Mouse (Mus musculus) intestine, embryonic 15.5 days (tissue): ENCODE measurements around the gene Nckap5. TPM values are rescaled to one million over a fixed set of nuclear protein-coding genes. Genes with fewer than 3 reads are reported as not detected.

Source experiments
- ATAC-seq: fragments of 200-750 bp; cut with Nextera tagmentation; 2 replicates; pipeline ENCODE4 v1.8.0; 2017; ENCODE audit warnings: moderate TSS enrichment, moderate library complexity
- H3K27ac ChIP-seq: fragments of 300-500 bp; sonication (generic); 2 replicates; pipeline ENCODE4 v1.5.1; 2015; ENCODE audit warnings: mild to moderate bottlenecking, inconsistent platforms
- H3K27me3 ChIP-seq: fragments of 300-500 bp; sonication (generic); replicated peaks from 2 replicates; pipeline ENCODE4 v1.6.1; 2015; ENCODE audit warnings: inconsistent platforms
- H3K36me3 ChIP-seq: fragments of 300-500 bp; sonication (generic); 2 replicates; pipeline ENCODE4 v1.6.1; 2015; ENCODE audit warnings: inconsistent platforms
- H3K4me1 ChIP-seq: fragments of 300-500 bp; sonication (generic); replicated peaks from 2 replicates; pipeline ENCODE4 v1.6.1; 2015; ENCODE audit warnings: inconsistent platforms
- H3K4me2 ChIP-seq: fragments of 300-500 bp; sonication (generic); replicated peaks from 2 replicates; pipeline ENCODE4 v1.6.1; 2015; ENCODE audit warnings: mild to moderate bottlenecking, inconsistent platforms
- H3K4me3 ChIP-seq: fragments of 300-500 bp; sonication (generic); replicated peaks from 2 replicates; pipeline ENCODE4 v1.5.1; 2015; ENCODE audit warnings: inconsistent platforms
- H3K9ac ChIP-seq: fragments of 300-500 bp; sonication (generic); 2 replicates; pipeline ENCODE4 v1.6.1; 2015; ENCODE audit warnings: inconsistent platforms
- H3K9me3 ChIP-seq: fragments of 300-500 bp; sonication (generic); 2 replicates; pipeline ENCODE4 v1.6.1; 2016; ENCODE audit warnings: inconsistent platforms
- WGBS: fragments of 180-500 bp; shearing (Covaris S2); methylation state at CpG from one replicate; pipeline ENCODE4 v1.1.7; 2015; 5-methylcytosine and 5-hydroxymethylcytosine counted together
- polyA plus RNA-seq: library from polyadenylated mRNA; unstranded; fragments of >200 nt; fragmentation: Nextera tagmentation; extraction: Ambion mirVana; gene quantifications from 2 replicates; pipeline ENCODE4 v1.2.1, GENCODE M21; 2015

Gene Nckap5
- polyA plus RNA-seq, 1 experiment from 2014 or later = 11.4 TPM

DNA sequence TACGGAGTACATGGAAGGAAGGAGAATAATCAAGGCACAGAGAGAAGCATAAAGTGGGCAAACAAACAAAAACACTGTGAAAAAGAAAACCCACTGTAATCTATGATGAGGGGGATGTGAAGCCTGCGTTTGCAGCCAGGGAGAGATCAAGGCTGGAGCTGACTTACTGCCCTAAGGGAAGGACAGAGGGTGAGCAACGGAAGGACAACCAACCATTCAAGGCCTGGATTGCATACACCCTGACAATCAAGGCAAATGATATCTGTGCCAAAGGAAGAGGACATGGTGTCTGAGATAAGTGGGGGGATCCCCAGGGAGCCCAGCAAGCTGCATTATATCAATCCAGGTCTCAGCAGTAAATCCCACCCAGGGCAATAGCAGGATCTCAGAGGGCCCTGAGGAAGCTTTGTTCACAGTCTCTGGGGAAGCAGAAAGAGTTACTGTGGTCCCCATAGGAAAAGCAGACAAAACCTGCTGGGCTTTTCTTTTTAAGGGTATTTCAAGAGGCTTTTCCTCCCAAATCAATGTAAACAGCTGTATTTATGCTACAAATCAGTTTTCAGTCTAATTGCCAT is 265.4 kb downstream of the Nckap5 start:
- no peak for ATAC-seq
- 79% methylated on average over 3 of the region's 3 CpGs for WGBS
- Histone ChIP-seq H3K36me3 (no peaks in the 10 kb centered on the region), H3K4me3 (no peak overlapping the region), H3K9ac (no peak overlapping the region), H3K4me2 (no peak overlapping the region), H3K27me3 (no peaks in the 10 kb centered on the region), H3K9me3 (no peaks in the 10 kb centered on the region), H3K27ac (no peak overlapping the region), H3K4me1 (no peaks in the 10 kb centered on the region)

- Histone ChIP-seq H3K9ac (no peak overlapping the region), H3K4me3 (no peak overlapping the region), H3K36me3 (no peaks in the 10 kb centered on the region), H3K27me3 (no peaks in the 10 kb centered on the region), H3K9me3 (no peaks in the 10 kb centered on the region), H3K4me1 (no peaks in the 10 kb centered on the region), H3K27ac (no peak overlapping the region), H3K4me2 (no peak overlapping the region)
- no peak for ATAC-seq
- WGBS = 83% methylated on average over 7 of the region's 7 CpGs
These were observed 269.7 kb downstream of the Nckap5 start for GRCm38 (mm10) chr1:126560931-126561330.

- H3K27ac ChIP-seq = no peak overlapping the region
- H3K27me3 ChIP-seq = no peaks in the 10 kb centered on the region
- no peak for ATAC-seq
- H3K4me3 ChIP-seq = no peak overlapping the region
- WGBS = 85% methylated on average over 12 of the region's 12 CpGs
- no peaks in the 10 kb centered on the region for H3K36me3 ChIP-seq
- H3K9ac ChIP-seq = no peak overlapping the region
- no peaks in the 10 kb centered on the region for H3K4me1 ChIP-seq
- H3K4me2 ChIP-seq = no peak overlapping the region
- no peaks in the 10 kb centered on the region for H3K9me3 ChIP-seq
These were observed 272.8 kb downstream of the Nckap5 start for GRCm38 (mm10) chr1:126557791-126558294.

GRCm38 (mm10) chr1:126547979-126548378 is 282.6 kb downstream of the Nckap5 start:
- 80% methylated on average over 7 of the region's 7 CpGs for WGBS
- Histone ChIP-seq H3K4me2 (no peak overlapping the region), H3K4me3 (no peak overlapping the region), H3K27ac (no peak overlapping the region), H3K9ac (no peak overlapping the region), H3K4me1 (no peaks in the 10 kb centered on the region), H3K36me3 (no peaks in the 10 kb centered on the region), H3K27me3 (no peaks in the 10 kb centered on the region), H3K9me3 (no peaks in the 10 kb centered on the region)
- ATAC-seq = no peak

DNA sequence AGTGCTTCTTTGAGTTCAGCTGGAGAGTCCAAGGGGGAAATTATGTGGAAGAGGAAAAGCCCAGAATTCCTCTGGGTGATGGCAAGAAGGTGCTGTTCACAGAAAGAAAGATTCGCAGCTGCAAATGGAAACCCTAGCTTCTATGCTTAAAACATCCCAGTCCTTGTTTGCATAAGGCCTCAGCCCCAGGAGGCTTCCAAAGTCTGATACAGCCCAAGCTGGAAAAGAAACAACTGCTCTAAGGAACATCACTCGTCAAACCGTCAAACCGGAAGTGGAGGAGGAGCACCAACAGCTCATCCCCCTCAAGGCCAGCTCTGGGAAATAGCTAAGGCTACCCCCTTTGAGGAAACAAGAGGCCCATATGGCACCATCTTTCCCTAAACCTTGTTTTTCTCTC is 286.1 kb downstream of the Nckap5 start:
- no peak overlapping the region for H3K9ac ChIP-seq
- no peak for ATAC-seq
- H3K9me3 ChIP-seq = no peaks in the 10 kb centered on the region
- no peaks in the 10 kb centered on the region for H3K36me3 ChIP-seq
- no peak overlapping the region for H3K4me3 ChIP-seq
- no peaks in the 10 kb centered on the region for H3K4me1 ChIP-seq
- whole genome bisulfite sequencing = 63% methylated on average over 4 of the region's 4 CpGs
- no peak overlapping the region for H3K27ac ChIP-seq
- no peaks in the 10 kb centered on the region for H3K27me3 ChIP-seq
- no peak overlapping the region for H3K4me2 ChIP-seq

- Histone ChIP-seq H3K4me3 (no peak overlapping the region), H3K27me3 (no peaks in the 10 kb centered on the region), H3K9me3 (no peaks in the 10 kb centered on the region), H3K27ac (no peak overlapping the region), H3K4me1 (no peaks in the 10 kb centered on the region), H3K4me2 (no peak overlapping the region), H3K36me3 (no peaks in the 10 kb centered on the region), H3K9ac (no peak overlapping the region)
- ATAC-seq = peak; percentile 69
- WGBS = 59% methylated on average over 6 of the region's 6 CpGs
These were observed 293.3 kb downstream of the Nckap5 start for GRCm38 (mm10) chr1:126537223-126537757.

DNA sequence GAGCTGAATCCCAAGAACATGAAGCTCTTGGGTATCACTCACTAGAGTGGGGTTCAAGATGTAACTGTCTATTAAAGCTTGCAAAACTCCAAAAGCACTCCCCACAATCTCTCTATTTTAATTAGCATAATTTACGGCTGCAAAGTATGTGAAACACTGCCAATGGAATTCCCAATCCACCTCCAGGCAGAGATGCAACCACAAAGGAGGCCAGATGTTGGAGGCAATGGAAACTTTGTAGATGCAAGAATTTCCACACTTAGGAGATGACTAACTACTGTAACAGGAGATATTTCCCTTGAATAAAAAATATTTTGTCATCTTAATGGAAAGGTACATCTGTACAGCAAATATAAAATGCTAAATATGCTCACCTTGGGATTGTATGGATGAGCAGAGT is 295.1 kb downstream of the Nckap5 start:
- H3K9me3 ChIP-seq = no peaks in the 10 kb centered on the region
- H3K27ac ChIP-seq = no peak overlapping the region
- no peak overlapping the region for H3K4me3 ChIP-seq
- no peak overlapping the region for H3K9ac ChIP-seq
- no peaks in the 10 kb centered on the region for H3K36me3 ChIP-seq
- no peaks in the 10 kb centered on the region for H3K27me3 ChIP-seq
- ATAC-seq = no peak
- H3K4me2 ChIP-seq = no peak overlapping the region
- no peaks in the 10 kb centered on the region for H3K4me1 ChIP-seq
- WGBS = 86% methylated on average over 1 of the region's 1 CpGs

DNA sequence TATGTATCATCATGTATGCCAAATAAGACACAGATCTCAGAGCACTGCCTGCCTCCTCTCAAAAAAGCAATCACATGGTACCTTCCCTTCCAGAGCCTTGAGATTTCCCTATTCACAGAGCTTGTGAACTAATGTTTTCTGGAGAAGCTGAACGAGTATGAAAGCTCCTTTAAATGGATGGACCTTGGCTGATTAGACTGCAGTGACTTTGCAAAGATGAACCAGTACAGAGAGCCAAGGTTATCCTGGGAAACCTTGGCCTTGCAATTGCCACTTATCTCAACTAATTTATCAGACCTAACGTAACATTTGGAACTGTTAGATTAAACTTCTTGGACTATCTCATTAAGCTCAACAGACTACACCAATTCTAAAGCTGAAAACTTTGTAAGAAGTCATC is 296.6 kb downstream of the Nckap5 start:
- Histone ChIP-seq H3K4me2 (no peak overlapping the region), H3K9me3 (no peaks in the 10 kb centered on the region), H3K9ac (no peak overlapping the region), H3K36me3 (no peaks in the 10 kb centered on the region), H3K27me3 (no peaks in the 10 kb centered on the region), H3K4me3 (no peak overlapping the region), H3K27ac (no peak overlapping the region), H3K4me1 (no peaks in the 10 kb centered on the region)
- no peak for ATAC-seq
- 76% methylated on average over 2 of the region's 2 CpGs for WGBS

DNA sequence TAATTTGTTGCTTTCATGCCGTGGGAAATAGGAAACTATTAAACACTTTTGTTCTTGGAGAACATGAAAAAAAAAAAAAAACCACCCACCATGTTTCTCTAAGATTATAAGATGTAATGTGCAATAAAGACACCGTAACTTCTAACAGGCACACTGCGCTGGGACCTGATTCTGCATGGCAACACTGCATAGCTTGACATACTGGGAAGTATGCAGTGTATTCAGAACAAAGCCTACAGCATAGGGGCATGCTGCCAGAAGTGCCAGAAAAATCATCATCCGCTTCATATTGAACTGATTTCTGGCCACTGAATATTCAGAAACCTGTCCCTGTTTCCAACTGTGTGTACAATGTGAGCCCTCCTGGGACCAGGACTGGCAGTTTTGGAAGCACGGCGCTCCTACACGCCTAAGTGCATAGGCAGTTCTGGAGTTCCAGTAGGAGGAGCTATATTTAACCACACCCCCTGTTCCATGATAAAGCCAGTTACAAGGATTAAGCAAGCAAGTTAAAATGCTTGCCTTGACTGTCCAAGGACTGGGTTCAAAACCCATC is 302.5 kb downstream of the Nckap5 start:
- H3K4me1 ChIP-seq = no peaks in the 10 kb centered on the region
- 92% methylated on average over 7 of the region's 7 CpGs for WGBS

GRCm38 (mm10) chr1:126518067-126518466 is 312.5 kb downstream of the Nckap5 start:
- Histone ChIP-seq H3K4me3 (no peak overlapping the region), H3K4me2 (no peak overlapping the region), H3K36me3 (no peaks in the 10 kb centered on the region), H3K27me3 (no peaks in the 10 kb centered on the region), H3K9ac (no peak overlapping the region), H3K9me3 (no peaks in the 10 kb centered on the region), H3K4me1 (no peaks in the 10 kb centered on the region), H3K27ac (no peak overlapping the region)
- 75% methylated on average over 3 of the region's 3 CpGs for WGBS
- ATAC-seq = no peak

More for the DNA sequence above, 302.5 kb downstream of the Nckap5 start:
- H3K4me3 ChIP-seq = no peak overlapping the region
- no peak for ATAC-seq
- H3K9me3 ChIP-seq = no peaks in the 10 kb centered on the region
- no peak overlapping the region for H3K9ac ChIP-seq
- H3K27ac ChIP-seq = no peak overlapping the region
- H3K36me3 ChIP-seq = no peaks in the 10 kb centered on the region
- H3K4me2 ChIP-seq = no peak overlapping the region
- H3K27me3 ChIP-seq = no peaks in the 10 kb centered on the region

DNA sequence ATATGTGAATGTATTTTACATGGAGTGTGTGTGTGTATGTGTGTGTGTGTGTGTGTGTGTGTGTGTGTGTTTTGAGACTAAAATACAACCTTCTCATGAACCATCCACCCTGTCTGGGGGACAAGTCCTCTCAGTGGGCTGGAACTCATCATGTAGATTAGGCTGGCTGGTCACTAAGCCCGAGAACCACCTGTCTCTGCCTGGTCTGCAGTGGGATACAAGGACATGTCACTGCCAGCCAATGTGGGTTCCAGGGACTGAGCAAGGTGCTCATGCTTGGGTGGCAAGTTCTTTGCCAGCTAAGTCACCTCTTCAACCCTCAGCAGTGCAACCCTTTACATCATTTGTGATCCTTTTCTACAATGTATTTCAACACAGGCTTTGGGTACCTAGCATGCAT is 313.2 kb downstream of the Nckap5 start:
- 85% methylated on average over 1 of the region's 1 CpGs for WGBS
- Histone ChIP-seq H3K27ac (no peak overlapping the region), H3K4me2 (no peak overlapping the region), H3K9me3 (no peaks in the 10 kb centered on the region), H3K9ac (no peak overlapping the region), H3K27me3 (no peaks in the 10 kb centered on the region), H3K4me1 (no peaks in the 10 kb centered on the region), H3K36me3 (no peaks in the 10 kb centered on the region), H3K4me3 (no peak overlapping the region)
- ATAC-seq = no peak

GRCm38 (mm10) chr1:126515054-126515756 is 315.4 kb downstream of the Nckap5 start:
- ATAC-seq = peak; percentile 87
- no peak overlapping the region for H3K4me3 ChIP-seq
- 27% methylated on average over 3 of the region's 3 CpGs for WGBS

More at GRCm38 (mm10) chr1:126515054-126515756, 315.4 kb downstream of the Nckap5 start:
- Histone ChIP-seq H3K9ac (no peak overlapping the region), H3K36me3 (no peaks in the 10 kb centered on the region), H3K4me1 (0 out of 2 replicates have a peak, but pooled peaks cover 4% of the 10 kb centered on the region), H3K4me2 (no peak overlapping the region), H3K9me3 (no peaks in the 10 kb centered on the region), H3K27ac (no peak overlapping the region), H3K27me3 (no peaks in the 10 kb centered on the region)
